Mouse (Mus musculus) neural tube, embryonic 13.5 days (tissue): ENCODE measurements around the gene Otub1. TPM values are rescaled to one million over a fixed set of nuclear protein-coding genes. Genes with fewer than 3 reads are reported as not detected.

Source experiments
- ATAC-seq: fragments of 200-750 bp; cut with Nextera tagmentation; 2 replicates; pipeline ENCODE4 v1.8.0; 2017; ENCODE audit warnings: low read depth, mild to moderate bottlenecking, moderate TSS enrichment, moderate library complexity
- H3K27ac ChIP-seq: fragments of 300-500 bp; sonication (generic); replicated peaks from 2 replicates; pipeline ENCODE4 v1.5.1; 2015; ENCODE audit warnings: moderate library complexity, mild to moderate bottlenecking, inconsistent platforms
- H3K27me3 ChIP-seq: fragments of 300-500 bp; sonication (generic); 2 replicates; pipeline ENCODE4 v1.6.1; 2015; ENCODE audit warnings: mild to moderate bottlenecking, inconsistent platforms
- H3K36me3 ChIP-seq: fragments of 300-500 bp; sonication (generic); 2 replicates; pipeline ENCODE4 v1.6.1; 2015; ENCODE audit warnings: mild to moderate bottlenecking, inconsistent platforms
- H3K4me1 ChIP-seq: fragments of 300-500 bp; sonication (generic); replicated peaks from 2 replicates; pipeline ENCODE4 v1.6.1; 2015; ENCODE audit warnings: inconsistent platforms
- H3K4me2 ChIP-seq: fragments of 300-500 bp; sonication (generic); 2 replicates; pipeline ENCODE4 v1.6.1; 2015; ENCODE audit warnings: inconsistent platforms, mild to moderate bottlenecking, moderate library complexity
- H3K4me3 ChIP-seq: fragments of 300-500 bp; sonication (generic); 2 replicates; pipeline ENCODE4 v1.5.1; 2015; ENCODE audit warnings: mild to moderate bottlenecking, inconsistent platforms
- H3K9ac ChIP-seq: fragments of 300-500 bp; sonication (generic); 2 replicates; pipeline ENCODE4 v1.6.1; 2015; ENCODE audit warnings: moderate library complexity, mild to moderate bottlenecking, inconsistent platforms
- H3K9me3 ChIP-seq: fragments of 300-500 bp; sonication (generic); 2 replicates; pipeline ENCODE4 v1.6.1; 2016; ENCODE audit warnings: inconsistent platforms
- WGBS: fragments of 180-500 bp; shearing (Covaris S2); methylation state at CpG from one replicate; pipeline ENCODE4 v1.1.7; 2015; 5-methylcytosine and 5-hydroxymethylcytosine counted together
- polyA plus RNA-seq: library from polyadenylated mRNA; unstranded; fragments of >200 nt; fragmentation: Nextera tagmentation; extraction: Ambion mirVana; gene quantifications from 2 replicates; pipeline ENCODE4 v1.2.1, GENCODE M21; 2015

Gene Otub1
- polyA plus RNA-seq, 1 experiment from 2014 or later: 243 TPM

DNA sequence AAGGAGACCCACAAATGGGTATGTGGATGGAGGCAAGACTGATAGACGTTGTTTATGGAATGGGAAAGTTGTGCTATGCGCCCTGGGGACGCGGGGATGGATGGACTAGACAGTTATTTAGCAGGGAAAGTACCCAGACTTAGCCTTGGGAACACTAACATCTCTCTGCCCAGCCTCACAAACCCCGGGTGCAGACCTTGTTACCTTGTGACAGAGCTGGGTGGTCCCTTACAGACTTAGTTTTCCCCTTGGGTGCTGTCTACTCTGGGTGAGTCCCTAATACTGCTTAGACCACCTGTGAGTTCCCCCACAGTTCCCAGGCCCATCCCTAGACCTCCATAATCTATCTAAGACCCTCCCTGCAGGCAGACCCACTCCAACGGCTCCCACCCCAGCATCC lies 39.3 kb downstream of the Otub1 start:
- Histone ChIP-seq H3K4me3 (peak overlapping the region; percentile 77; the same call in 1 of the 2 replicates), H3K36me3 (no peaks in the 10 kb centered on the region), H3K4me2 (peak overlapping the region; percentile 91; the same call in 1 of the 2 replicates), H3K9ac (peak overlapping the region; percentile 87; the same call in 1 of the 2 replicates), H3K4me1 (peaks cover 47% of the 10 kb centered on the region), H3K27ac (no peak overlapping the region), H3K27me3 (peaks cover 79% of the 10 kb centered on the region), H3K9me3 (no peaks in the 10 kb centered on the region)
- 10% methylated on average over 6 of the region's 6 CpGs for WGBS
- no peak for ATAC-seq

DNA sequence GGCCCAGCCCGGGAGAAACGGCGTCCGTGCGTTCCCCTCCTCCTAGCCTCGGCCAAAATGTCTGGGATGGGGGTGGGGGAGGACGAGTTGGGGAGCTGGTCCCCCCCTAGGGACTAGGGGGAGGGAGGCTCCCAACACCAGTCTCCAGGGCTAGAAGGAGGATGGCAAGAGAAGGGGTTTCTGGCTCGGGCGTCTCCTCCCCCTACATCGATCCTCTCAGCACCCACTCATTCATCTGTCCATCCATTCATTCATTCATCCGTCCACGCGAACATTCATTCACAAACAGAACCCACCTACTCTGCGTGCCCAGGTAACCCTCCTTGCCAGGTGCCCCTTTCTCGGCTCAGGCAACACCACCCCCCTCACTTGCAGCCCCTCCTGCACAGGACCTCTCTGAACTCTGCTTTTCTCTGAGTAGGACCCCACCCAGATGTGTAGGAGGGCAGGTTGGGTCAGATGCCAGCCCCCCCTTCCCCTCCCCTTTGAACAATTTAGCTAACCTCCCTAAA lies 39.9 kb downstream of the Otub1 start:
- peak; percentile 28 for ATAC-seq
- peak overlapping the region; percentile 65; the same call in 1 of the 2 replicates for H3K27ac ChIP-seq
- no peaks in the 10 kb centered on the region for H3K9me3 ChIP-seq
- WGBS: under 1% methylated on average over 9 of the region's 15 CpGs
- peak overlapping the region; percentile 87 for H3K9ac ChIP-seq
- no peaks in the 10 kb centered on the region for H3K36me3 ChIP-seq
- peak overlapping the region; percentile 77 for H3K4me3 ChIP-seq
- H3K27me3 ChIP-seq: peaks cover 84% of the 10 kb centered on the region
- peaks cover 45% of the 10 kb centered on the region for H3K4me1 ChIP-seq
- peak overlapping the region; percentile 91 for H3K4me2 ChIP-seq

DNA sequence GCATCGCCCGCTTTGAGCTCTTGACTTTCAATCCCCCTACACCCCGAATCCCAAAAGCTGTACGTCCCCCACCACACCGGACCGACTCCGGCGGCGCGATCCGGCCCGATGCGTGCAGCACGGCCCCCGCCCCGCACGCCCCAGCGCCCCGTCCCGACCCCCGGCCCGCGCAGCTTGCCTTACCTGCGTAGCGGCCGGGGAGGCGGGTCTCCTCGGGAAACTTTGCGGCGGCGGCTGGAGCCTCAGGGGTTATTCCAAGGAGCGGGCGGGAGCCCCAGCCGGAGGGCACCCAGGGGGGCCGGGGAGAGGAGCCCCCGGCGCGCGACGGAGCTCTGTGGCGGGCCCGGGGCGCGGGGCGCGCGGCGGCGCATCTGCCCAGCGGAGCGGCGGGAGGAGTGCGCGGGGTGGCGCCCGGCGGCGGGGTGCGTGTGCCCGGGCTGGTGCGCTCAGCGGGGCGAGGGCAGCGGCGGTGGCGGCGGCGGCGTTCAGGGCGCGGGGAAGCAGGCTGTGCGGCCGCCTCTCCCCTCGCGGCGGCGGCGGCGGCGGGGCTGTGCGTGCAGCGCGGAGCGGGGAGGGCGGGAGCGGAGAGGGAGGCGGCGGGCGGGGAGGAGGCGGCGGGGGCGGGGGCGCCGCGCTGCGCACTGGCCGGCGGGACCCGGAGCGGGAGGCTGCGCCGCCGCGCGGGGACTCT lies 40.5 kb downstream of the Otub1 start:
- no peaks in the 10 kb centered on the region for H3K36me3 ChIP-seq
- H3K9ac ChIP-seq: peak overlapping the region; percentile 87
- peaks cover 45% of the 10 kb centered on the region for H3K4me1 ChIP-seq
- peak overlapping the region; percentile 91 for H3K4me2 ChIP-seq
- H3K4me3 ChIP-seq: peak overlapping the region; percentile 77
- no peaks in the 10 kb centered on the region for H3K9me3 ChIP-seq
- WGBS: 2% methylated on average over 48 of the region's 105 CpGs
- peaks cover 90% of the 10 kb centered on the region for H3K27me3 ChIP-seq
- peak; percentile 33 for ATAC-seq
- peak overlapping the region; percentile 65 for H3K27ac ChIP-seq

DNA sequence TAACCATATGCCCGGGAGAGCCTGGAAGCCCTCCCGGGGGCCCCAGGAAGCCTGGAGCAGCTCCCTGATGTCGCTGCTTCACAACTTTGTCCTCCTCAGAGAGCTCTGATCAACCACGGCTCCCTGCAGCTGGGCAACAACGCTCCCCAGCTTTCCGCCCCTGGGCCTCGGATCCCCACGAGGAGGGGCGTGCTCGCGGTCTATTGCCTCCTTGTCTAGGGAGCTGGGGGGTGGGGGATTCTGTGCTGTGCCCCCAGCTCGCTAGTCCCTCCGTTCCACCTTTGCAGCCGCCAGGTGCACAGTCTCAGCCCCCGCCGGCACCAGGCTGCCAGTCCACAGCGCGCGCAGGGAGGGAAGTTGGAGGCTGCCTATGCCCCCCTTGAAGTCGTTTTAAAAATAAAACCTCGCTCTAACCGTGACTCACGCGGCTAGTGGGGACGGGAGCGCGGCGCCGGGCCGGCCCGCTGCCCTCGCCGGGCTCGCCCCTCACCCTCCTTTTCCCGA lies 41.2 kb downstream of the Otub1 start:
- peak overlapping the region; percentile 65; the same call in 1 of the 2 replicates for H3K27ac ChIP-seq
- peaks cover 53% of the 10 kb centered on the region for H3K4me1 ChIP-seq
- peak overlapping the region; percentile 87 for H3K9ac ChIP-seq
- peaks cover 93% of the 10 kb centered on the region for H3K27me3 ChIP-seq
- H3K9me3 ChIP-seq: no peaks in the 10 kb centered on the region
- WGBS: under 1% methylated on average over 35 of the region's 35 CpGs
- ATAC-seq: peak; percentile 9; the same call in 1 of the 2 replicates
- no peaks in the 10 kb centered on the region for H3K36me3 ChIP-seq
- H3K4me2 ChIP-seq: peak overlapping the region; percentile 91
- H3K4me3 ChIP-seq: peak overlapping the region; percentile 77

DNA sequence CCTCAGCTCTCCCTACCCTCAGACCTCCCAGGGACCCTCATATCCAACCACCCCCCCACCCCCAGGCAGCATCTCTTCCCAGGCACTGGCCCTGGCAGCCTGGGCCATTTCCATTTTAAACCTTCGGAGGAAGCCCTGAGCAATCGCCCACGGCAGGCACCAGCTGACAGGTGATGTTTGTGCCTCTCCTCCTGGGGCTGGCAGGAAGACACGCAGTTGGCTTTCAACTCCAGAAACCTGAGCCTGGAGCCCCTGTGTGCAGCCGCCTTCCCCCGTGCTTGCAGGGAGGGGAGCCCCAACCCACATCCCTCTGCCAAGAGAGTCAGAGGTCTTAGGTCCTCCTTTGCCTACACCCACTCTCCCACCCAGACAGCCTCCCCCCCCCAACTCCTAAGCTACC lies 41.9 kb downstream of the Otub1 start:
- 3% methylated on average over 6 of the region's 6 CpGs for WGBS
- Histone ChIP-seq H3K4me3 (peak overlapping the region; percentile 77), H3K36me3 (no peaks in the 10 kb centered on the region), H3K9me3 (no peaks in the 10 kb centered on the region), H3K4me2 (peak overlapping the region; percentile 91), H3K4me1 (peaks cover 59% of the 10 kb centered on the region), H3K27me3 (peaks cover 93% of the 10 kb centered on the region), H3K9ac (peak overlapping the region; percentile 87), H3K27ac (no peak overlapping the region)
- no peak for ATAC-seq

DNA sequence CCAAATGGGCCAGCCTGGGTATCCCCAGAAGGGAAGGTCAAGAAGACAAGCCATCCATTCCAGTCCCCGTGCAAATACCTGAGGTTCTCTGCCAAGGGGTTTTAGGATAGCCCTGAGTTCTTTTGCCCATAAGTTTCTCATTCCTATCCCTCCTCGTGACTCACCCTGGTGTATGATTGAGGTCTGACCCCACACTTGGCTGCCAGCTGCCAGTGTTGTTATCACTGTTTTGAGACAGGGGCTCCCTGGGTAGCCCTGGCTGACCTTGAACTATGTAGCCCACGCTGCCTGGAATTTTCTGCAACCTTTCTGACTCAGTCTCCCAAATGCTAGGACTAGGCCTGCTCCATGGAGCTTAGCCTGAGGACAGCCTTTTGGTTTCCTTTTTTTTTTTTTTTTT lies 45.1 kb downstream of the Otub1 start:
- Histone ChIP-seq H3K4me3 (no peak overlapping the region), H3K4me1 (peaks cover 82% of the 10 kb centered on the region), H3K36me3 (no peaks in the 10 kb centered on the region), H3K9ac (peak overlapping the region; percentile 61; the same call in 1 of the 2 replicates), H3K4me2 (no peak overlapping the region), H3K9me3 (no peaks in the 10 kb centered on the region), H3K27me3 (peaks cover 73% of the 10 kb centered on the region), H3K27ac (peak overlapping the region; percentile 72)
- no peak for ATAC-seq
- WGBS: 76% methylated on average over 3 of the region's 3 CpGs

DNA sequence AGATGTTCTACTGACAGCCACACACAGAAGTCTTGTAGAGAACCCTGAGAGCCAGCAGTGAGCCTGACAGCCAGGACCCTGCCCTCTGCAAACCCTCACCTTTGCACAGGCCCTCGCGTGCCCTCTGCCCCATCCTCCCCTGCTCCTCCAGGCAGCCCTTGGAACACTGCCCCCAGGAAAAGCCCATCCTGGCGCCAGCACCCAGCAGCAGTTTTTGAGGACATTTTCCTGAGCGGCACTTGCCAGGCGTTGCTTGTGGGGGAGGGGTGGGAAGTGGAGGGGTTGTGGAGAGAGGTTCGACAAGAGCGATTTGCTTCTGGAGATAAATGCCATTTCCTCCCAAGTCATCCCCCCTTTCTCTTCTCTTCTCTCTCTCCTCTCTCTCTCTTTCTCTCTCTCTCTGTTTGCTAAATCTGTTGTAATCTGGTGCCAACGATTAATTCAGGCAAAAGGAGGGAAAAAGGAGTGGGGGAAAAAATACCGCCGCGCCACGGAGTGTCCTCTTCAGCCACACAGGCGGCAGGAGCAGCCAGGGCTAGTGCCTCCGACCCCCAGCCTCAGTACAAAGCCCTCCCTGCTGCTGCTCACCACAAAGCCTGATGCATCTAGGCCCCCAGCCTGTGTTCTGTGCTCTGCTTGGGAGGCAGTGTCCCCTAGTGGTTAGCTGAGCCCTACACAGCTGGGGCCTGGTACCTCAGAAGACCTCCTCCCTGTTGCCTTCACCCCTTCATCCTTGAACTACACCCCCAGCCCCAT lies 45.8 kb downstream of the Otub1 start:
- peak overlapping the region; percentile 41 for H3K4me2 ChIP-seq
- peak; percentile 63 for ATAC-seq
- peak overlapping the region; percentile 61 for H3K9ac ChIP-seq
- H3K4me3 ChIP-seq: no peak overlapping the region
- peaks cover 68% of the 10 kb centered on the region for H3K27me3 ChIP-seq
- H3K27ac ChIP-seq: peak overlapping the region; percentile 72
- 8% methylated on average over 14 of the region's 14 CpGs for WGBS
- H3K9me3 ChIP-seq: no peaks in the 10 kb centered on the region
- no peaks in the 10 kb centered on the region for H3K36me3 ChIP-seq
- H3K4me1 ChIP-seq: peaks cover 83% of the 10 kb centered on the region

DNA sequence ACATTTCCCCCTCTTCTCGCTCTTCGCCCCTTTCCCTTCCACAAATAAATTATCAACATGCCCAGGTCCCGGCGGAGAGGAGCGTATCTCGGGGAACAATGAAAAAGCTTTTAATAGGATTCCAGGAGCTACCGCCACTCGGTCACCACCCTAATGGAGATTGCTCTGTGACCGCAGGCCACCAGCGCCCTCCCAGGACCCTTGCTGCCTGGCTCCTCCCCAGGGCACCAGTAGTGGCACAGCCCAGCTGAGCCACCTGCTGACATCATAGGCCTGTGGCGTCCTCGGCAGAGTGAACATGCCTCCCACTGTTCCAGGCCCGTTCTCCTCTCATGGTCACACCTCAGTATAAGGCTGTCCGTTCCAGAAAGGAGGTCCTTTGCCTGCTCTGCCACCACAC lies 48.4 kb downstream of the Otub1 start:
- H3K9me3 ChIP-seq: no peaks in the 10 kb centered on the region
- 13% methylated on average over 14 of the region's 14 CpGs for WGBS
- H3K27me3 ChIP-seq: peaks cover 50% of the 10 kb centered on the region
- peak overlapping the region; percentile 32 for H3K4me2 ChIP-seq
- H3K4me3 ChIP-seq: no peak overlapping the region
- ATAC-seq: no peak
- peak overlapping the region; percentile 78 for H3K27ac ChIP-seq
- H3K36me3 ChIP-seq: no peaks in the 10 kb centered on the region
- H3K9ac ChIP-seq: peak overlapping the region; percentile 60
- H3K4me1 ChIP-seq: peaks cover 86% of the 10 kb centered on the region

DNA sequence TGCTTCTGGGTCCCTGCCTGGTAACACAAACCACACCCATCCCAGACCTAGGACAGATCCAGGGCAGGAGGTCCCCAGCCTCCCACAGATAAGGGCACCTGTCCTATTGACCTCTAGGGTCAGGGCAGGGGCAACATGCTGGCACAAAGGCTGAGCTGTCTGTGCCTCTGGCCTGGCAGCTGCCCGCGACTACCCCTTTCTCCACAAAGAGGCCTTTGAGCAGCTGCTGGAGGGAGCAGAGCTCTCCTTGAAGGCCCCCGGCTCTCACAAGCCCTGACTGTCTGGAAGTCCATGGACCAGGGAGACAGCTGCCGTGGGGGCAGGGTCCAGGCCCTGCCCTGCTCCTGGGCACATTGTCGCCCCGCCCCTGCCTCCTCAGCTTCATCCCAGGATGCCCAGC lies 50.9 kb downstream of the Otub1 start:
- Histone ChIP-seq H3K9me3 (no peaks in the 10 kb centered on the region), H3K27me3 (peaks cover 29% of the 10 kb centered on the region), H3K4me3 (no peak overlapping the region), H3K9ac (no peak overlapping the region), H3K27ac (peak overlapping the region; percentile 61), H3K4me1 (peaks cover 95% of the 10 kb centered on the region), H3K36me3 (no peaks in the 10 kb centered on the region), H3K4me2 (no peak overlapping the region)
- ATAC-seq: no peak
- WGBS: 38% methylated on average over 5 of the region's 6 CpGs

DNA sequence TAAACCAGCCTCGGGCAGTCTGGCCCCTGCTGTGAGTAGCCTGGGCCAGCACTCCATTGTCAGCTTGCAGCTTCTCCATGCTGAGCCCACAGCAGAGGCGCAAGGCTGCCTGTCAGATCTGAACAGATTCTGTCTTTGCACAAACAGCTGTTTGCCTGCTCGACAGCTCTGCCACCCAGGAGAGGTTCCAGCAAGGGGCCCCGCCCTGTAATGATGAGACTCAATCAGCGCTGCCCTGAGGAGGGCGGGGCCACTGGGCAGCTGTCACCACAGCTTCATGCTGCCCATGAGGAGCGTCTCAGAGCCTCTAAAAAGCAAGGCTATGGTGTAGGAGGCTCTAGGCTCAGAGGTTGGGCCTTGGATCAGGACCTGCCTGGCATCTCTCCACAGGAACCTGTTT lies 52.9 kb downstream of the Otub1 start:
- H3K9ac ChIP-seq: peak overlapping the region; percentile 1; the same call in 1 of the 2 replicates
- no peaks in the 10 kb centered on the region for H3K36me3 ChIP-seq
- no peaks in the 10 kb centered on the region for H3K9me3 ChIP-seq
- no peak for ATAC-seq
- no peak overlapping the region for H3K4me3 ChIP-seq
- H3K4me2 ChIP-seq: no peak overlapping the region
- WGBS: 18% methylated on average over 7 of the region's 7 CpGs
- H3K27ac ChIP-seq: peak overlapping the region; percentile 67
- H3K27me3 ChIP-seq: peaks cover 24% of the 10 kb centered on the region
- peaks cover 98% of the 10 kb centered on the region for H3K4me1 ChIP-seq

DNA sequence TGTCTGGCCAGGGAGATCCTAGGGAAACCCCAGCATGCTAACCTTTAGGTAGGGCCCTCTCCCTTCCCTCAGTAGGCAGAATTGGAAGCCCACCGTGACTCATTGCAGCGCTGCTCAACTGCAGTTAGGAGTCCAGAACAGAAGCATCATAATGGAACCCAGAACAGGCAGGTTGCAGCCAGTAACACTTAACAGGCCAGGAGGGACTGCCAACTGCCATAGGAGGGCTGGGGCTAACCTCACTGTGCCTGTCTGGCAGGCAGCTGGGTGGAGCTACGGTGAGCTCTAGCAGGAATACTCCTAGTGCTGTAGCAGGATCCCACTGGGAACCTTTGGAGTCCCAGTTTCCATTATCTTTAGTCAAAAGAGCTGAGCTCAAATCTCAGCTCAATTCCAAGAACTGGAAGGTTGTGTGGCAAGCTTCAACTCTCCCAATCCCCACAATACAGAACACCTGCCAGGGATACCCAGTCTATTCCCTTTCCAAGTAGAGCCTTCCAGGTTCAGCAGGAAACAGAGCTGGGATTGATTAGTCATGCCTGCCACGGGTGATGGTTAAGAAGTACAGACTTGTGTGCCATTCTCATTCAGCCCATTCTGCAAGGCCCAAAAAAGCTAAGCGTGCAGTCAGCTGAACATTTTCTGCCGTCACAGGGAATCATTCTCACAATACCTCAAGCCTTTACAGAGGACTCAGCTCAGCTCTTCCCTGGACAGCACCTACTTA lies 54.0 kb downstream of the Otub1 start:
- H3K4me1 ChIP-seq: peaks cover 98% of the 10 kb centered on the region
- H3K36me3 ChIP-seq: no peaks in the 10 kb centered on the region
- H3K27ac ChIP-seq: no peak overlapping the region
- H3K27me3 ChIP-seq: peaks cover 35% of the 10 kb centered on the region
- WGBS: 75% methylated on average over 6 of the region's 6 CpGs
- ATAC-seq: no peak
- no peak overlapping the region for H3K4me2 ChIP-seq
- no peak overlapping the region for H3K4me3 ChIP-seq
- H3K9ac ChIP-seq: no peak overlapping the region
- H3K9me3 ChIP-seq: no peaks in the 10 kb centered on the region
